Mouse (Mus musculus) cerebellum, adult 2 months (tissue): ENCODE results near the gene Mpp3.

Experiments
- CTCF ChIP-seq: fragments of 200-500 bp; IDR thresholded peaks from 2 replicates; pipeline ENCODE4 v1.5.1; 2011; ENCODE audit warnings: low read depth, mild to moderate bottlenecking, control low read depth, low read length, moderate library complexity, borderline replicate concordance; ENCODE audit not compliant: insufficient read depth
- POLR2A ChIP-seq: fragments of 200-500 bp; IDR thresholded peaks from 2 replicates; pipeline ENCODE4 v1.6.1; 2011; ENCODE audit warnings: low read length, control low read depth, borderline replicate concordance; ENCODE audit not compliant: insufficient read depth

DNA sequence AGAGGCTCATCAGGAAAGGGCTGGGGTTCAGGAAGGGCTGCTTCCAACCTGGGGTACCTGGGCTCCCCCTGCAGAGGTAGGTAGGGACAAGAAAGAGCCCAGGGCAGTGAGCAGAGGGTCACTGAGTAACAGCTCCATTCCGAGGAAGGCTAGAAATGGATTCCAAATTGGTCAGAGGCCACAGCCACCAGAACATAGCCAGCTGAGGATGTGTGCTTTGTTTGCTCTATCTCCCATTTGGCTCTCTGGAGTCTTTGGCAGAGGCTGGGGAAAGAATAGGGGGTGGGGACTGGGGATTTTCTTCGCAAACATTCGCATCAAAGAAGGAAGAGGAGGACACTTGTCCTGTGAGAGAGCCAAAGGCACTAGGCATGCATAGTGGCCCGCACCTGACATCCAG lies 23.7 kb upstream of the Mpp3 start:
- no peak for TF ChIP-seq POLR2A
- no peak for TF ChIP-seq CTCF
